Mouse (Mus musculus) layer of hippocampus, adult 8-10 months (tissue): Measurements from ENCODE around the gene Lcorl. TPM values are rescaled to one million over a fixed set of nuclear protein-coding genes. Genes with fewer than 3 reads are reported as not detected.

Source experiments
- DNase-seq, 2 experiments: peaks; one replicate each; pipeline ENCODE4 v3.0.0; 2022; ENCODE audit warnings: low spot score in 2 of 2
- total RNA-seq, 4 experiments: library from RNA; stranded (reverse); gene quantifications; 2 replicates each; pipeline ENCODE4 v1.2.4; 2022

Gene Lcorl
- total RNA-seq: 10 to 100 TPM; 29.6 to 35.3 (median 33.6) TPM

GRCm38 (mm10) chr5:45857254-45858011 is at the start of gene Lcorl:
Gene Lcorl (minus strand): TSS chr5:45857615.
- DNase-seq: peak; percentile 94

- no peak for DNase-seq
These were observed 47.3 kb upstream of the Lcorl start for GRCm38 (mm10) chr5:45904683-45905082.

- no peak for DNase-seq
These were observed 45.8 kb upstream of the Lcorl start for GRCm38 (mm10) chr5:45903246-45903645.

DNA sequence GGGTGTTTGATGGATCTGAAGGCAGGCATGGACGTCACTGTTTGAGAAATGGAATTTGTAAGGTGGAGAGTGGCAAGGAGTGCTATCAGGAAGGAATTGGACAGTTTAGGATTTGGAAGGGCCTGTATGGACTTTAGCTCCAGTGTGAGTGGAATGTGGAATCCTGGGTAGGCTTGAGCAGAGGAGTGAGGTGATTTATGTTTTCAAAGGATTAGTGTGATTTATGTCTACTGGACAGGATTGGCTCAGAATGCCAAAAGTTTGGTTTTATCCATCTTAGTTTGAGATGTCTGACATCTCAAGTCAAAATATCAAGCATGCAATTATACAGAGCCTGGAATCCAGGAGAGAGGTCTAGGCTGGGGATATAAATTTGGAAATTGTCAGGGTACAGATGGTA is 37.9 kb upstream of the Lcorl start:
- no peak for DNase-seq

DNA sequence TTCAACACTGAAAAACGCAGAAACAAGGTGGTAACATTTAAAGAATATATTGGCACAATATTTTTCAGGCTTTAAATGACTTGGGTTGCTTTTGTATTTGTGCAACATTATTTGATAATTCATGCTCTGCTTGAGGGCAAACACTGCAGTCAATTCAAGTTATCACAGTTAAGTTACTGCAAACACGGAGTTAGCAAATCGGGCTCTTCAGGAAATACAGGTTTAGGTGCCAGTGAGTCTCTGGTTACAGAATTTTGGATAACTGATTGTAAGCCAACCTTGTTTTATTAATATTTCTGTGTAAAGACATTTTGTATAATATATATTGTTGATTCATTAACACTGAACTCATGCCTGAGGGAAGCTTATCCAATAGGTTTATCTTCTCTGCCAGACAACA is 36.3 kb upstream of the Lcorl start:
- DNase-seq: no peak

DNA sequence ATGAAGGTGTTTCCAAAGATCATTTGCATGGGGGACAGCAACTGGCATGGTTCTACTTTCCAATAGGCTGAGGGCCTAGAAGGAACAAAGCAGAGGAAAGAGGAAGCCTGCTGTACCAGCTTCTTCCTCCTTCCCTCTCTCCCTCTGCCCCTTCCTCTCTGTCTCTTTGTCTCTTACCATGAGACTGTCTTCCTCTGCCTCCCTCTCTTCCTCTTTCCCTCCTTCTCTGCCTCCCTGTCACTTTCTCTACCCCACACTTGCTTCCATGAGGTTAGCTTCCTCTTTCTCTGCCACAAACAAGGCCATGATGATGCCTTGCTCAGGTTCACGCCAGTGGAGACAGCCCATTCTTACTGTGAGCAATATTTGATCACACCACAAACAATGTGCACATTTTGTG is 18.9 kb upstream of the Lcorl start:
- no peak for DNase-seq

GRCm38 (mm10) chr5:45875472-45875871 is 18.1 kb upstream of the Lcorl start:
- DNase-seq: no peak

DNA sequence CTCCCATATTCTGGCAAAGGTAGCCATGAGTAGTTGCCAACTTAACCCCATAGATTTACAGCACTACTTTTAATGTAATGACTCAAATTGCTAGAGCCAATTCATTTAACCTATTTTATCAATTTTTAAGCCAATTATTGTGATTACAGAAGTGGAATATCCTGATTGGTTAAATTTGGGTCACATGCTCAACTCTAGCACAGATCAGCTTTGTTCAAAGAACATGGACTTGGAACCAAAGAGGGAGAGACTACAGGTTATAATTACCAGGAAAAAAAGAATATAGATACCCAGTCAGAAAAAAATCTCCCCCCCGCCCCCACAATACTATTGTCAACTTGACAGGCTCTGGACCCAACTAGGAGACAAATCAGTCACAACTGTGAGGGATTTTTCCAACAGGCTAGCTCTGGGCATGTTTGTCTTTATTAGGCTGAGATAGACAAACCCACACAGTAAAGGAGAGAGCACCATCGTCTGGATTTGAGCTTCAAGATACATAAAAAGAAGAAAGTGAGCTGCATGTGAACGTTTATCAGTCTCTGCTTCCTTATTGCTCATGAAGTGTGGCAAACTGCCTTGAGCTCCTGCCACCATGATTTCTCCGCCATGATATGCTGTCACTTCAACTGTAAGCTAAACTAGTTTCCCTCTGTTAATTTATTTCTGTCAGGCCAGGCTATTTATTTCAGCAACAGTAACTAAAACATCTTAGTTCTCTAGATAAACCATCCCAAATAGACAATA is 17.0 kb upstream of the Lcorl start:
- no peak for DNase-seq

DNA sequence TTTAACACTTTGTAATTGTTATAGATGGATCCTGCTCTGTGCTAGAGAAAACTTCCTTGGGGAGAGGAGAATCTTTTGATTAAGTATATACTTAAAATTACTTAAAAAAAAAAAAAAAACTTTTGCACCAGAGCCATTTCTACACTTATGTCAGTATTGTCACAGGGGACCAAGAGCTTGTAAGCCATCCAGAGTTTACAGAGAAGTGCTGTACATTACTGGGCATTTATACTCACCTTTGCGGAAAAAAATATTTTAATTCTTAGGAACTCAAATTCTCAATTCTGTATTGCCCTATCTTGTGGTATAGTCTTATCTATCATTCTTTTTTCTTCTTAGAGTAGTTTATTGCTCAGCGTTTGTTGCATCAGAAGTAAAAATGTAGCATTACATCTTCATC is 953 bp upstream of the Lcorl start:
- no peak for DNase-seq

- DNase-seq: no peak
These were observed 550 bp downstream of the Lcorl start for GRCm38 (mm10) chr5:45856876-45857253.

DNA sequence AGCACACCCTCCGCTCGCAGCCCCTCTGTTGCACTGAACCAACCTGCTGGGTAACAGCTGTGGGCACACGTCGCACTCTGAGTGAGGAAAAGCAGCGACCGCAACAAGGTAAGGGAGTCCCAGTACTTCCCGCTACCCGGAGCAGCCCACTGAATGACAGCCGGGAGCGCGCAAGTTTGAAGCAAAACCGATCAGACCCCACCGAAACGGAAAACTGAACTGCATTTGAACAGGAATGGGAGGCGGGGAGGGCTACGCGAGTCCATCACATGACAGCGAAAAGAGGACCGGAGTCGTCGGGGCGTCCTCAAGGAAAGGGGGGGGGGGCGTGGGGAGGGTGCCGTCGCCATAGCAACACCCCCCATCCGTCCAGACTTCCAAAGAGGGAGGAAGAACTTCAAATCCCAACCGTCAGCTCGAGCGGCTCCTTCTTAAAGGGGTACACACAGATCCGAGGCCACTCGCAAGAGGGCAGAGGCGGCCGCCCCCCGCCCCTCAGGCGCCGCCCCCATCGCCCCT is 1.1 kb downstream of the Lcorl start:
- DNase-seq: peak; percentile 38 to 44

GRCm38 (mm10) chr5:45855526-45856302 is 1.7 kb downstream of the Lcorl start:
- DNase-seq: peak; percentile 23 to 45

DNA sequence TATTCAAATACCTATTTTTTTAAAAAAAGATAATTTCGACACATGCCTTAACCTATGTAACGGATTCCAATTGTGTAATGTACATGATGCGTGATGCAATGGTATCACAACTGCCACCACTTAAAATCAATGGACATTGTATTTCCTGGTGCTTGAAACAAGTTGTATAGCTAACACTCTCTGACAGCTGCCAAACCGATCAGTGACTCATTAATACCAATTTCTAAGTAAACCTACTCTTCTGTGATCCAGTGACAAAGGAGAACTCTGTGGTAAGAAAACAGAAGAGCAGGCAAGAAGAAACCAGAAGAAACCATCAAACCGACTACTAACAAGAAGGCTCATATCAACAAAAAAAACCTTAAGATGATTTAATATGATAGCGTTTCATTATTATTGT is 12.7 kb downstream of the Lcorl start:
- no peak for DNase-seq

GRCm38 (mm10) chr5:45835131-45835530 is 22.3 kb downstream of the Lcorl start:
- no peak for DNase-seq

- no peak for DNase-seq
These were observed 45.9 kb downstream of the Lcorl start for GRCm38 (mm10) chr5:45811527-45811926.

- peak in 1 of 2 experiments; percentile 21 for DNase-seq
These were observed 65.6 kb downstream of the Lcorl start for GRCm38 (mm10) chr5:45791864-45792263.

DNA sequence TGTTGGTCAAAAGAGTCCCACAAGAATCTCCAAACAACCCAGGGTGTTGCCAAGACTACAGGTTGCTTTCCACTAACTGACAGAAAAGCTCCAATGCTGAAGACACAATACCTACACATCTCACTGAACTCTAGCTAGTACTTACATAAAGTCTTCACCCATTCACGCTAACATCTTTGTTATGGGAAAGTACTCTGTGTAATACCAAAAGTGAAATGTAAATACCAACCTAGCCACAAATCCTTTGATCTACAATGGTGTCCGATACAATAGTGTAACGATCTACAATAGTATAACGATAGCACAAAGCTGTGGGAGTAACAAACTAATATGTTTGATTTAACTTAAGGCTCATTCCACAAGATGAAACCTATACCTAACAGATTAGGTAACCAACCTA is 67.2 kb downstream of the Lcorl start:
- no peak for DNase-seq

DNA sequence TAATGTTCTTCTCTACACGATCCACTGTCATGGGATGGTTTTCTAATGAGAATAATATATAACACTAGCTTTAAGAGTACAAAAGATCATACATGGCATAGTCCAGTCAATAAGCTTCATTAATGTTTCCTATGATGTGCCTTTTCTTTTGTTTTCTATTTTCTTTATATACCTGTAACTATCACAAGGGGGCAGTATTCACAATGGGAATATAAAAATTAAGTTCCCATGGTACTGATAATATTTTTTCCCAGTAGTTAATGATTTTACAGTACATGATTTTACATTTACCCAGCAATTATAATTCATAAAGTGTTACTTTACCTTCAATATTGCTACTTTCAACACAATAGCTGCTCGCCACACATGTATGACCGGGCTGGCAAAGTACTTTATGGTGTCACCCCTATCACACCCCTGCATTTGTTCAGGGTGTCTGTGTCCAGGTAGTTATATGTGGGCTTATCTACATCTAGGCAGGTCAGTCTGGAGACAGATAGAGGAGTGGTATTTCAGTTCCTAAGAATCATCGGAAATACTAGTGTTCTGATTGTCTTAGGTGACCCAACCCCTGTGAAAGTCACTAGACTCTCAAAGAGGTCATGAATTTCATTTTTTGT is 99.8 kb downstream of the Lcorl start:
- DNase-seq: no peak

GRCm38 (mm10) chr5:45737911-45738310 is 119.5 kb downstream of the Lcorl start:
- no peak for DNase-seq

- DNase-seq: no peak
These were observed 123.7 kb downstream of the Lcorl start for GRCm38 (mm10) chr5:45733751-45734150.

GRCm38 (mm10) chr5:45718848-45719488 is 138.4 kb downstream of the Lcorl start:
- no peak for DNase-seq
